Mouse (Mus musculus) hindbrain, postnatal 0 days (tissue): Measurements from ENCODE around the gene Ndufb10. TPM values are rescaled to one million over a fixed set of nuclear protein-coding genes. Genes with fewer than 3 reads are reported as not detected.

Experiments
- ATAC-seq: fragments of 200-750 bp; cut with Nextera tagmentation; 2 replicates; pipeline ENCODE4 v1.8.0; 2017; ENCODE audit warnings: mild to moderate bottlenecking, moderate TSS enrichment, moderate library complexity
- DNase-seq: peaks from one replicate; pipeline ENCODE4 v3.0.0-alpha.2; 2015; ENCODE audit warnings: low spot score
- H3K27ac ChIP-seq: fragments of 300-500 bp; sonication (generic); 2 replicates; pipeline ENCODE4 v1.5.1; 2014; ENCODE audit warnings: mild to moderate bottlenecking
- H3K27me3 ChIP-seq: fragments of 300-500 bp; sonication (generic); 2 replicates; pipeline ENCODE4 v1.6.1; 2014; ENCODE audit warnings: low read length, mixed read lengths; ENCODE audit not compliant: insufficient read depth
- H3K36me3 ChIP-seq: fragments of 300-500 bp; sonication (generic); 2 replicates; pipeline ENCODE4 v1.6.1; 2014; ENCODE audit warnings: low read length, mixed read lengths; ENCODE audit not compliant: insufficient read depth
- H3K4me1 ChIP-seq: fragments of 300-500 bp; sonication (generic); 2 replicates; pipeline ENCODE4 v1.6.1; 2014; ENCODE audit warnings: antibody characterized with exemption, low read length, mixed read lengths; ENCODE audit not compliant: insufficient read depth
- H3K4me2 ChIP-seq: fragments of 300-500 bp; sonication (generic); 2 replicates; pipeline ENCODE4 v1.6.1; 2014; ENCODE audit warnings: low read depth, mild to moderate bottlenecking, low read length, moderate library complexity, mixed read lengths
- H3K4me3 ChIP-seq: fragments of 300-500 bp; sonication (generic); 2 replicates; pipeline ENCODE4 v1.5.1; 2014; ENCODE audit warnings: low read length
- H3K9ac ChIP-seq: fragments of 300-500 bp; sonication (generic); replicated peaks from 2 replicates; pipeline ENCODE4 v1.6.1; 2014; ENCODE audit warnings: mild to moderate bottlenecking, low read length, moderate library complexity, mixed read lengths
- H3K9me3 ChIP-seq: fragments of 300-500 bp; sonication (generic); 2 replicates; pipeline ENCODE4 v1.6.1; 2016; ENCODE audit warnings: low read length, mixed read lengths
- CTCF ChIP-seq: IDR thresholded peaks from 2 replicates; pipeline ENCODE4 v1.5.1; 2016; ENCODE audit warnings: antibody characterized with exemption, control low read depth, low read depth
- WGBS: fragments of 180-500 bp; shearing (Covaris S2); extraction: QIAGEN DNeasy Blood & Tissue Kit; methylation state at CpG from one replicate; pipeline ENCODE4 v1.1.7; 2014; 5-methylcytosine and 5-hydroxymethylcytosine counted together
- polyA plus RNA-seq: library from polyadenylated mRNA; unstranded; fragments of >200 nt; fragmentation: Nextera tagmentation; extraction: Ambion mirVana; gene quantifications from 2 replicates; pipeline ENCODE4 v1.2.1, GENCODE M21; 2015
- total RNA-seq: library from RNA; depleted of rRNA; stranded (reverse); fragments of >200 nt; gene quantifications from 2 replicates; pipeline ENCODE4 v1.2.3, GENCODE M21; 2014; rRNA removed

Gene Ndufb10
- 135 and 157 TPM in 2 replicates for total RNA-seq
- polyA plus RNA-seq, result 353 and 356 TPM in 2 replicates

DNA sequence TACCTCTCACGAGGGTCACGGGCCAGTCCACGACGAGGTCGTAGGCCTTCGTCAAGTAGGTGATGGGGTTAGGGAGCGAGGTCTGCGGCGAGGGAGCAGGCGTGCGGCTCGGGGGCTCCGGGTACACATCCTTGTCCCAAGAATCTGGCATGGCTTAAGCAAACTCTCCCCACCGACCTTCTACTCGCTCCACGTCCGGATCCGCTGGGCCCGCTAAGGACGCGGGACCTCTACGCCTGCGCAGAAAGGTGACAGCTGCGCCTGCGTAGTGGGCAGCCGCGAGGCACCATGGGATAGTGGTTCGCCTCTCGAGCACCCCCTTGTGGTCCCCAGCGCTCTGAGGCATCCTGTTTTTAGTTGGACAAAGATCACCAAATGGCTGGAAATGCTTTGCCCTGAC is at the start of gene Ndufb10:
Gene Ndufb10, minus strand, starts transcription at position 295 of the 400 bp plus-strand sequence.
- H3K9me3 ChIP-seq, result no peaks in the 10 kb centered on the region
- TF ChIP-seq CTCF, result peak; percentile 99
- peak within 1 kb of the TSS; percentile 86 for H3K27ac ChIP-seq
- H3K36me3 ChIP-seq, result peaks cover 12% of the 10 kb centered on the region
- WGBS, result 0% methylated on average over 30 of the region's 30 CpGs
- H3K4me1 ChIP-seq, result peaks cover 7% of the 10 kb centered on the region; the same call in 1 of the 2 replicates
- DNase-seq (peak; percentile 98), ATAC-seq (peak; percentile 75)
- H3K9ac ChIP-seq, result peak within 1 kb of the TSS; percentile 83
- H3K4me3 ChIP-seq, result peak within 1 kb of the TSS; percentile 82
- no peaks in the 10 kb centered on the region for H3K27me3 ChIP-seq
- H3K4me2 ChIP-seq, result peak within 1 kb of the TSS; percentile 83

DNA sequence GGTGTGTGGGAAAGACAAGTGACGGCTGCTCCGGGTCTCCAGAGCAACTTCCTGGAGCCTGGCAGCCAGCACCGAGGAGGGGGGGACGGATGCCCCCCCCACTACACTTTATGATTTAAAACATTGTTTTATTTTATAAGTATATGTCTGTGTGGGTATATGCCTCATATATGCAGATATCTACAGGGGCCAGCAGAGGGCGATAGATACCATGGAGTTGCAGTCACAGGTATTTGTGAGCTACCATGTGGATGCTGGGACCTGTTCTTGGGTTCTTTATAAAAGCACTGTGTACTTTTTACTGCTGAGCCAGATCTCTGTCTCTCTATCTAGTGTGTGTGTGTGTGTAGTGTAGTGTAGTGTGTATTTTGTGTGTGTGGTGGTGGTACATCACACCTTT is 49.0 kb upstream of the Ndufb10 start:
- no peaks in the 10 kb centered on the region for H3K27me3 ChIP-seq
- no peak overlapping the region for H3K9ac ChIP-seq
- H3K9me3 ChIP-seq, result no peaks in the 10 kb centered on the region
- TF ChIP-seq CTCF, result no peak
- no peaks in the 10 kb centered on the region for H3K36me3 ChIP-seq
- no peaks in the 10 kb centered on the region for H3K4me1 ChIP-seq
- DNase-seq, result no peak
- no peak overlapping the region for H3K27ac ChIP-seq
- ATAC-seq, result no peak
- H3K4me2 ChIP-seq, result no peak overlapping the region
- 87% methylated on average over 5 of the region's 5 CpGs for WGBS
- no peak overlapping the region for H3K4me3 ChIP-seq

DNA sequence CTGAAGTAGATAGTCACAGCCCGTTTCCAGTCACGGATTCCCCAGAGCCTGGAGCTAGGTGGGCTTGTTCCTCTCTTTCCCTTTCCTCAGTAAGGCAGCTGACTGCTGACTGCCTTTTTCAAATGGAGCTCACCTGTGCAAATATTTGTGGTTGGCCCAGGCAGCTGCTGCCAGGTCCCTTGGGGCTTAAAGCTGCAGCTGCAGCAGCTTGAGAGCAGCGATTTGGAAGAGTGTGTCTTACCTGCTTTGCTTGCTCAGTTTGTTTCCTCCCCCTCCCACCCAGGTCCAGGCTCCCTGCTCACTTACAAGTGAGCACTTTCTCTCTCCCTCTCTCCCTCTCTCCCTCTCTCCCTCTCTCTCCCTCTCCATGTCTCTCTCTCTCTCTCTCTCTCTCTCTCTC is 44.9 kb upstream of the Ndufb10 start:
- no peak overlapping the region for H3K4me3 ChIP-seq
- H3K27me3 ChIP-seq, result no peaks in the 10 kb centered on the region
- no peak for TF ChIP-seq CTCF
- ATAC-seq, result no peak
- no peak overlapping the region for H3K4me2 ChIP-seq
- no peak overlapping the region for H3K9ac ChIP-seq
- DNase-seq, result no peak
- no peak overlapping the region for H3K27ac ChIP-seq
- H3K36me3 ChIP-seq, result no peaks in the 10 kb centered on the region
- H3K9me3 ChIP-seq, result no peaks in the 10 kb centered on the region
- 38% methylated on average over 3 of the region's 3 CpGs for WGBS
- no peaks in the 10 kb centered on the region for H3K4me1 ChIP-seq

DNA sequence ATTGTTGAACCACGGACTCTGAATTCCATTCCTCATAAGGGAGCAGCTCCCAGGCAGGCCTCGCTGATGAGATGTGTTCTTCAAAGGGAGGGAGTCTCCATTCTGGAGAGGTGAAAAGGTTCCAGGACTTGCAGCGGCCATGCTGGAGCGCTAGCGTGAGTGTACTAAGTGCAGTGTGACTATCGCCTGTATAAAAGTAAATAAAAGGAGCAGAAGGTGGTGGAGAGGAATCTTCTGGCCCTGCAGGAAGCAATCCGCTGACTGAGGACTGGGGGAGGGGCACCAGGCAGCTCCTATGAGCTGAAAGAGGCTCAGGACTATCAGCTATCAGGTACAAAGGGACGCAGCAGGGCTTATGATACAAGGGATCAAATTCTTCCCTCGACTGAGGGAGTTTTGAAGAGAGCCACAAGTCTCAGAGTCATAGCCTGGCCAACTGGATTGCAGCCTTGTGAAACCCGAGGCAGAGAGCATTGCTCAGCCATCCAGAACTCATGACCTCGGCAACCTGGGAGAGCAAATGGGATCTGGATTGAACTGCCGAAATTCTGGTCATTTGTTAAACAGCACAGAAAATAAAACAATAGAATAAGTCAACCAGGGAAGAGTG is 42.1 kb upstream of the Ndufb10 start:
- WGBS, result 26% methylated on average over 12 of the region's 12 CpGs
- no peak for ATAC-seq

DNA sequence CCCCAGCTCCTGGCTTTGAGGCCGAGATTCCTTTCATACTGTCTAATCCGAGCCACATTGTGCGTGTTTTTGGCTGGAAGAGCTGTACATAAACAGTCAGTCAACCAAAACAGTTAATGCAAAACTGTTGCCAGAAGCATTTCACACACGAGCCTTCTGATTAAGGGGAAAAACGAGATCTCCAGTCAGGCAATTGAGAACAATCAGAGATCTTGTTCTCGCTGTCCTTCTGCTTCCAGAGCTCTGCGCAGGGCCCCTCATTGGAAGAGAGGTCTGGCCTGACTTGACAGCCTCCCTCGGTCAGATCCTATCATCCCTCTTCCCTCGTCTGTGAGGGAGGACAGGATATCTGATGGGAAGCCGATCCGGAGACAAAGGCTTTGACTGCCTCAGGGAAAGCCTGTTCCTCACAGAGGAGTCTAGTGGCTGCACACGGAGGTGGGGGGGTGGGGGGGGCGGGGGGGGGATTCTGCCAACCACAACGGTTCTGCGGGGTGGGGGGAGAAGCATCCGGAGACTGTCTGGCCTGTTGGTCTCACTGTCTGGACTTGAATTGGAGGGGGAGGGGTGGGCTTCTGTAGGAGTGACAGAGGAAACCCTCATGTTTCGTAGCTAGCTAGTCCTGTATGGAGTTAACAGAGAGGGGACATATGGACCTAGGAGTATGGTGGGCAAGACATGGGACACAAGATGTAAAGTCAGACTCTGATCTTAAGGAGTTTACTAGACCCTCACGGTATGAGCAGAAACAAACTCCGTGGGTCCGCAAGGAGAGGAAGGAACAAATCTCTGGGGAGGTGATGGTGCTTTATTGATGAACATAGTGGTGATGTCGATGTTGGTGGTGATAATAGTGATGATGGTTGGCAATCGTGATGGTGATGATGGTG is 41.0 kb upstream of the Ndufb10 start:
- H3K27ac ChIP-seq, result peak overlapping the region; percentile 26; the same call in 1 of the 2 replicates
- no peak for TF ChIP-seq CTCF
- H3K4me2 ChIP-seq, result no peak overlapping the region
- H3K36me3 ChIP-seq, result no peaks in the 10 kb centered on the region
- no peak overlapping the region for H3K9ac ChIP-seq
- no peaks in the 10 kb centered on the region for H3K9me3 ChIP-seq
- WGBS, result 47% methylated on average over 22 of the region's 22 CpGs
- DNase-seq, result peak; percentile 47
- peak; percentile 84 for ATAC-seq
- H3K4me1 ChIP-seq, result no peaks in the 10 kb centered on the region
- no peaks in the 10 kb centered on the region for H3K27me3 ChIP-seq
- no peak overlapping the region for H3K4me3 ChIP-seq

More for the DNA sequence above, 42.1 kb upstream of the Ndufb10 start:
- Histone ChIP-seq H3K4me2 (no peak overlapping the region), H3K4me3 (no peak overlapping the region), H3K36me3 (no peaks in the 10 kb centered on the region), H3K4me1 (no peaks in the 10 kb centered on the region), H3K9ac (no peak overlapping the region), H3K27ac (no peak overlapping the region), H3K27me3 (no peaks in the 10 kb centered on the region), H3K9me3 (no peaks in the 10 kb centered on the region)
- no peak for DNase-seq
- TF ChIP-seq CTCF, result no peak

DNA sequence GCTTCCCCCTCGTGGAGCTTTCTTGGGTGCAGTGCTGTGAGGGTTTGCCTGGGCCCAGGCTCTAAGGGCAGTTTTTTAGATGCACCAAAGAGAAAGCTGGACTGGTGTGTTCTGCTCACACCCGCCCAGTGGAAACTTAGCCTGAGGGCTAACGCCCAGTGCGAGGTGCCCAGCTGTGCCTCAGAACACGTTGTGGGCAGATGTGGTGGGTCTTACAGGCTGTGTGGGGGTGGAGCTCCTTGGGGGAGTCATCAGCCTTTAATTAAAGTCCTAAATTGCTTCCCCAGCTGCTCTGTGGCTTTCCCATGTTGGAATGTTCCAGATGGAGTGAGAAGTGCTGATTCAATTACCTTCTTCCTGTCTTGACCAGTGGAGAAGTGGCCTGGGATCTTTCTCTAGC is 36.8 kb upstream of the Ndufb10 start:
- H3K27me3 ChIP-seq, result no peaks in the 10 kb centered on the region
- H3K9ac ChIP-seq, result no peak overlapping the region
- H3K4me3 ChIP-seq, result no peak overlapping the region
- H3K36me3 ChIP-seq, result no peaks in the 10 kb centered on the region
- ATAC-seq (no peak), DNase-seq (no peak)
- no peak overlapping the region for H3K4me2 ChIP-seq
- H3K27ac ChIP-seq, result no peak overlapping the region
- TF ChIP-seq CTCF, result no peak
- WGBS, result 56% methylated on average over 5 of the region's 5 CpGs
- H3K4me1 ChIP-seq, result no peaks in the 10 kb centered on the region
- no peaks in the 10 kb centered on the region for H3K9me3 ChIP-seq

DNA sequence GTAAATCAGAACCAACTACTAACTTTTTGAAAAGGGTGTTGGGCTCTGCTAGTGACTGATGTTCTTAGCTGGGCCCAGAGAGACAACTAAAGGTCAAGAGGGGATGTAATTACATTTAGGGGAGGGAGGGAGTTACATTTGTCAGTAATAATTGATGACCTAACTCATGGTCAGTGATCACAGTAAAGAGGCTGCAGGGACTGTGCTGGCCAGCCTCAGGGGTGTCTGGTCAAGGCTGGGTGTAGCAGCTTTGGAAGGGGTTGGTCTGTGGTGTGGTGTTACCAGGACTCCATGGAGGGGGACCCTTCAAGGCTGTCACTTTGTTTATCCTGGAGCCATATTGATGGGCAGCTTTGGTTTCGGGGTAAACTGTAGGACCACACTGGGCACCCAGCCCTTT is 33.1 kb upstream of the Ndufb10 start:
- TF ChIP-seq CTCF, result no peak
- H3K9me3 ChIP-seq, result no peaks in the 10 kb centered on the region
- no peak overlapping the region for H3K9ac ChIP-seq
- 89% methylated on average over 1 of the region's 1 CpGs for WGBS
- no peak overlapping the region for H3K4me3 ChIP-seq
- no peak for ATAC-seq
- H3K4me1 ChIP-seq, result no peaks in the 10 kb centered on the region; the same call in 1 of the 2 replicates
- no peaks in the 10 kb centered on the region for H3K36me3 ChIP-seq
- DNase-seq, result no peak
- H3K27ac ChIP-seq, result no peak overlapping the region
- H3K4me2 ChIP-seq, result no peak overlapping the region
- peaks cover 33% of the 10 kb centered on the region for H3K27me3 ChIP-seq
